Mouse (Mus musculus): ENCODE data around the gene Tyrp1. TPM values are rescaled to one million over a fixed set of nuclear protein-coding genes. Genes with fewer than 3 reads are reported as not detected.

The Tyrp1 gene
- polyA plus RNA-seq (2017; shearing (Covaris generic)), result 0.28 TPM

GRCm38 (mm10) chr4:80834050-80834449 lies at the start of gene Tyrp1:
Tyrp1 (plus strand) TSS chr4:80834123.

Other genes starting within 250 kb of the Tyrp1 start
- 0.40 TPM for gene Lurap1l, start 76.5 kb downstream of the Tyrp1 start, polyA plus RNA-seq (2017; shearing (Covaris generic))

Data from effector memory CD4-positive, alpha-beta T cell, adult 7 months (primary cell).